Comparison of ENCODE assay signal across 9 mouse cellular contexts in the genomic region with DNA sequence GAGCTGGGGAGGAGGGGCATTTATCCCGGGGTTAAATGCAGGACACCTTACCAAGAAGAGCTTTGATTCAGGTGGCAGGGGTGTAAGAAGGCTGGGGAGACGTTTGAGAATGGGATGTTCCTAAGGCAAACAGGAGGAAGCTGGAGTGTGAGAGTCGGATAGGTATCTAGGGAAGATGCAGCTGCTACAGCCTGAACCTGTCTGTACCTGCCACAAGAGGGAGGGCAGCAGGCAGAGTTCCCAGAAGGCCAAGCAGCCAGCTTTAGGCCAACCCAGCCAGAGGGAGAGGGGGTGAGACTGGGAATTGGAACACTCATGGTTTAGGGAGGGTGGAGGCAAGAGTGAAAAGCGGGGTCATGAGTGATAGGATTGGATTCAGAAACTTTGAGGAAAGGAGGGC. TPM values are rescaled to one million over a fixed set of nuclear protein-coding genes. Genes with fewer than 3 reads are reported as not detected.
DNase-seq lines count a peak whose midpoint lies in the region; ATAC-seq lines count a peak whose summit lies in the region.
"Had no signal": no experiment of that assay in that cellular context is flagged by ENCODE, and none has a peak within 500 bp of the region (broad histone marks: within the 10 kb centered on the region; RNA-seq: fewer than 3 reads in every experiment).

No protein-coding gene starts in this region.

- peaks cover 31% of the 10 kb centered on the region for H3K4me1 ChIP-seq in heart, embryonic 10.5 days
- H3K4me1 ChIP-seq in hindbrain, embryonic 10.5 days (replicated peaks): peaks cover 70% of the 10 kb centered on the region
- H3K4me1 ChIP-seq in midbrain, embryonic 14.5 days (ENCODE audit: control insufficient read depth, insufficient read depth, low read length): peaks cover 5% of the 10 kb centered on the region

- DNase-seq in heart, embryonic 10.5 days (ENCODE audit: low spot score): no peak
- DNase-seq in heart, adult 8-10 months (ENCODE audit: low spot score): no peak
- DNase-seq in ES-CJ7 (ENCODE audit: low read depth, low spot score): peak; percentile 73
- DNase-seq in hindbrain, embryonic 10.5 days (ENCODE audit: low spot score): no peak
- no peak for DNase-seq in midbrain, embryonic 14.5 days
- no peak for DNase-seq in left cerebral cortex, adult 11 months (ENCODE audit: low spot score)
- no peak for DNase-seq in adrenal gland, postnatal 10 days
- DNase-seq in frontal cortex, postnatal 10 days (ENCODE audit: low spot score in 2 of 2): no peak
- DNase-seq: kidney, postnatal 10 days had no signal

- peaks cover 25% of the 10 kb centered on the region for H3K36me3 ChIP-seq in heart, embryonic 10.5 days
- H3K36me3 ChIP-seq in hindbrain, embryonic 10.5 days: peaks cover 21% of the 10 kb centered on the region
- no peaks in the 10 kb centered on the region for H3K36me3 ChIP-seq in midbrain, embryonic 14.5 days (ENCODE audit: control insufficient read depth, insufficient read depth, low read length)

- no peak overlapping the region for H3K27ac ChIP-seq in heart, embryonic 10.5 days
- peak overlapping the region; percentile 68; the same call in 1 of the 2 replicates for H3K27ac ChIP-seq in hindbrain, embryonic 10.5 days
- no peak overlapping the region for H3K27ac ChIP-seq in midbrain, embryonic 14.5 days (replicated peaks; ENCODE audit: low read depth, low read length)

- peaks cover 58% of the 10 kb centered on the region for H3K27me3 ChIP-seq in heart, embryonic 10.5 days (ENCODE audit: insufficient read depth, poor library complexity, severe bottlenecking)
- H3K27me3 ChIP-seq in hindbrain, embryonic 10.5 days (ENCODE audit: insufficient read depth, poor library complexity, severe bottlenecking): peaks cover 58% of the 10 kb centered on the region
- peaks cover 7% of the 10 kb centered on the region; the same call in 1 of the 2 replicates for H3K27me3 ChIP-seq in midbrain, embryonic 14.5 days (ENCODE audit: control insufficient read depth, insufficient read depth, low read length)

- H3K9ac ChIP-seq in midbrain, embryonic 14.5 days (replicated peaks; ENCODE audit: low read length): no peak overlapping the region

- peak overlapping the region; percentile 68; the same call in 1 of the 2 replicates for H3K4me3 ChIP-seq in heart, embryonic 10.5 days
- H3K4me3 ChIP-seq in hindbrain, embryonic 10.5 days: peak overlapping the region; percentile 77
- H3K4me3 ChIP-seq in midbrain, embryonic 14.5 days (replicated peaks; ENCODE audit: low read depth, low read length): no peak overlapping the region

- WGBS in heart, embryonic 10.5 days: 20% methylated on average over 4 of the region's 4 CpGs
- WGBS in hindbrain, embryonic 10.5 days: 15% methylated on average over 4 of the region's 4 CpGs
- WGBS in midbrain, embryonic 14.5 days: 18% methylated on average over 4 of the region's 4 CpGs

- no peaks in the 10 kb centered on the region for H3K9me3 ChIP-seq in heart, embryonic 10.5 days
- H3K9me3 ChIP-seq in hindbrain, embryonic 10.5 days: no peaks in the 10 kb centered on the region
- H3K9me3 ChIP-seq in midbrain, embryonic 14.5 days (ENCODE audit: control insufficient read depth, low read length): no peaks in the 10 kb centered on the region

- ATAC-seq in midbrain, embryonic 14.5 days (ENCODE audit: low FRiP score, low TSS enrichment): no peak

- peak overlapping the region; percentile 59 for H3K4me2 ChIP-seq in midbrain, embryonic 14.5 days (ENCODE audit: low read length)

RNA-seq across cellular contexts. Expression of a gene that starts 0.9 kb away (rescaled TPM):
- polyA plus RNA-seq in heart, embryonic 10.5 days (2016; fragmentation: Nextera tagmentation; extraction: Ambion mirVana): 8.9 and 15.8 TPM in 2 replicates
- 1 to 10 TPM; 6.7 to 9.5 (median 8.8) TPM for total RNA-seq in heart, adult 8-10 months (2022)
- 24.9 and 26.3 TPM in 2 replicates for polyA plus RNA-seq in hindbrain, embryonic 10.5 days (2016; fragmentation: Nextera tagmentation; extraction: Ambion mirVana)
- 18.3 and 20.9 TPM in 2 replicates for polyA plus RNA-seq in midbrain, embryonic 14.5 days (2014; fragmentation: Nextera tagmentation; extraction: Ambion mirVana)
- 10 to 100 TPM; 20.1 to 24.2 TPM for total RNA-seq in adrenal gland, postnatal 10 days (2021)

RNA-seq across cellular contexts. Expression of a gene that starts 25.8 kb away (rescaled TPM):
- polyA plus RNA-seq in heart, embryonic 10.5 days (2016; fragmentation: Nextera tagmentation; extraction: Ambion mirVana): 60.6 and 98.7 TPM in 2 replicates
- 10 to 100 TPM; 27.8 to 40.2 (median 33.7) TPM for total RNA-seq in heart, adult 8-10 months (2022)
- polyA plus RNA-seq in hindbrain, embryonic 10.5 days (2016; fragmentation: Nextera tagmentation; extraction: Ambion mirVana): 23.5 and 23.8 TPM in 2 replicates
- polyA plus RNA-seq in midbrain, embryonic 14.5 days (2014; fragmentation: Nextera tagmentation; extraction: Ambion mirVana): 3.5 and 6.4 TPM in 2 replicates
- total RNA-seq in adrenal gland, postnatal 10 days (2021): 10 to 100 TPM; 38.0 to 38.2 TPM

RNA-seq across cellular contexts. Expression of a gene that starts 30.4 kb away (rescaled TPM):
- polyA plus RNA-seq in heart, embryonic 10.5 days (2016; fragmentation: Nextera tagmentation; extraction: Ambion mirVana): 0.35 TPM in 1 of 2 replicates, not detected in the other
- not detected for total RNA-seq in heart, adult 8-10 months (2022)
- 0.31 and 0.36 TPM in 2 replicates for polyA plus RNA-seq in hindbrain, embryonic 10.5 days (2016; fragmentation: Nextera tagmentation; extraction: Ambion mirVana)
- 0.16 and 0.26 TPM in 2 replicates for polyA plus RNA-seq in midbrain, embryonic 14.5 days (2014; fragmentation: Nextera tagmentation; extraction: Ambion mirVana)
- not detected for total RNA-seq in adrenal gland, postnatal 10 days (2021)
